Mouse (Mus musculus): ENCODE measurements around the gene Fdxacb1. TPM values are rescaled to one million over a fixed set of nuclear protein-coding genes. Genes with fewer than 3 reads are reported as not detected.

The Fdxacb1 gene
- 6.9 and 7.8 TPM in 2 replicates for total RNA-seq (2015)
- 6.0 and 7.0 TPM in 2 replicates for total RNA-seq (2017)

DNA sequence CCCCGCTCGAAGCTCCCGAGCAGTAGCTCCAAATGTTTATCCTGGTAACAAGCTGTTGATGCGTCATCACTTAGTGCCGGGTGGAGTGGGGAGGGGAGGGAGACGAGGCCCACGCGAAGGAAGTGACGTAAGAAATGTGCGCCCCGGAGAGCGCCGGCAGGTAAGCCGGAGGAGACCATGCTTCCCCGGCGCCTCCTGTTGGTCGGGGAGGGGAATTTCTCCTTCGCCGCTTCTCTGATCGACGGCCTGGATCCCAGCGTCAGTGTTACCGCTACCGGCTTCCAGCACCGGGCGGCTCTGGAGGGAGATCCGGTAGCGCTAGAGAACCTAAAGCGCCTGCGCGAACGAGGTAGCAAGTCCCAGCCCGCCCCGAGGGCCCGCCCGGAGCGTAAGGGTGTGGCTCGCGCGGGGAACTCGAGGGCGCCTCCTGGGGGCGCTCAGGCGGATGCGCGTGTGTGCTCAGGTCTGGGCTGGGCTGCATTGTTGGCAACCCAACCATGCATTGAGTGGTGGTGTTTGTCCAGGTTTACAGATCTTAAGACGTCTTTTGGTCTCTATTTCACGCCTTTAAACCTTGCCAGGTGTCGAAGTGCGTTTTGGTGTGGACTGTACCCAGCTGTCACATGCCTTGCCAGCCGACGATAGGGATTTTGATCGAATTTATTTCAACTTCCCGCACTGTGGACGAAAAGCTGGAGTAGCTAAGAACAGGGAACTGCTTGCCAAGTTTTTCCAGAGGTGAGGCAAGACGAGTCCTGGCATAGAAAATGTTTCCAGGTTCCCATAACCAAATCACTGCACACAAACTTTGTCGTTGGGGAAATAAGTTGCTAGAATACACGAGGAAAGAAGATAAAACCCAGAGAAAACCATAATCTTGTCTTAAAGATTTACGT, at the start of gene Fdxacb1:
Fdxacb1 (plus strand) TSS at position 130 of the 896 bp plus-strand sequence.
- ATAC-seq (replicated peaks; ENCODE audit: poor library complexity), result peak; percentile 96

DNA sequence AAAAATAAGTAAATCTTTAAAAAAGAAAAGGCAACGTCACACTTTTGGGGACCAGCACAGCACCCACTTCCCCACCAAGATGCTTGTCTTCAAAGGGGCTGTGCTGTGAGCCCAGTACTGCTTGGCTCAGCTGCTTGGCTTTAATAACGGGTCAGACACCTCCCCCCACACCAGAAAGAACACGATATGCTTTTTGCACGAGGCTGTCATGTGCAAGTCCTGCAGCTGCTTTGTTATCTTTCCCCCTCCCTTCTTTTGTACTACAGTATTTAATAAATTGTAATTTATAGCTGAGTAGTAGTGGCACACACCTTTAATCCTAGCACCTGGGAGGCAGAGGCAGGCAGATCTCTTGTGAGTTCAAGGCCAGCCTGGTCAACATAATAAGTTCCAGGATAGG, 49.2 kb upstream of the Fdxacb1 start:
- no peak for ATAC-seq (replicated peaks; ENCODE audit: poor library complexity)

DNA sequence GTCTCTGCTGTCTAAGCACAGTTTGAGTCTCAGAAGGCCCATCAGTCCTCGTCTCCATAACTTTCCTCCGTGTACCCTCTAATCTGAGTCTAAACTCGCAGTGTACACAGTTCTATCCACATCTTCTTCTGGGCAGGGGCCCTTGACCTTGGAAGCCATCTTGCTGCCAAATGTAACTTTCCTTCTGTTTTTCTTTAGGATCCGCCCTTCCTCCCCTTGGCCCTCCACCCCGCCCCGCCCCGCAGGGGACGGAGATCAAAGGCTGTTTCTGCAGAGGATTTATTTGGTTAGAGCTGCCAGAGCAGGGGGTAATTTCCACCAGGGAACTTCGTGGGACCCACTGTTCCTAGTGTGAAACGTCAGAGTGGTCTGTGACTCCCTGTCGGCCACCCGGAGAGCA, 47.0 kb upstream of the Fdxacb1 start:
- no peak for ATAC-seq (replicated peaks; ENCODE audit: poor library complexity)

- no peak; the same call in 1 of the 2 replicates for ATAC-seq (replicated peaks; ENCODE audit: poor library complexity)
These were observed 45.6 kb upstream of the Fdxacb1 start for GRCm38 (mm10) chr9:50722451-50722911.

GRCm38 (mm10) chr9:50723406-50723805, 44.6 kb upstream of the Fdxacb1 start:
- ATAC-seq (replicated peaks; ENCODE audit: poor library complexity), result 0 out of 2 replicates have a peak, but pooled peaks have one; percentile 14

DNA sequence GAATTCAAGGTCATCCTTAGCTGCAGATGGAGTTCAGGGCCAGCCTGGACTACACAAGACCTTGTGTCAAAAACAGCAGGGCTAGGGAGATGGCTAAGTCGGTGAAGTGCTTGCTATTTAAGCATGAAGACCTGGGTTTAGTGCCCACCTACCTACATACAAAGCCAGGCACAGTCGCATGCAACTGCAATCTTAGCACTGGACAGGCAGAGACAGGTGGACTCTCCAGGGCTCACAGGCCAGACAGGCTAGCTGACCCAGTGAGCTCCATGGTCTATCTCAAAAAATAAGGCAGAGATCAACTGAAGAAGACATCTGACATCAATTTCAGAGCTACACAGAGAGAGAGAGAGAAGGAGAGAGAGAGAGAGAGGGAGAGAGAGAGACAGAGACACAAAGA, 43.9 kb upstream of the Fdxacb1 start:
- ATAC-seq (replicated peaks; ENCODE audit: poor library complexity), result no peak

GRCm38 (mm10) chr9:50724661-50725330, 43.2 kb upstream of the Fdxacb1 start:
- no peak for ATAC-seq (replicated peaks; ENCODE audit: poor library complexity)

GRCm38 (mm10) chr9:50725921-50726590, 42.0 kb upstream of the Fdxacb1 start:
- ATAC-seq (replicated peaks; ENCODE audit: poor library complexity), result no peak

DNA sequence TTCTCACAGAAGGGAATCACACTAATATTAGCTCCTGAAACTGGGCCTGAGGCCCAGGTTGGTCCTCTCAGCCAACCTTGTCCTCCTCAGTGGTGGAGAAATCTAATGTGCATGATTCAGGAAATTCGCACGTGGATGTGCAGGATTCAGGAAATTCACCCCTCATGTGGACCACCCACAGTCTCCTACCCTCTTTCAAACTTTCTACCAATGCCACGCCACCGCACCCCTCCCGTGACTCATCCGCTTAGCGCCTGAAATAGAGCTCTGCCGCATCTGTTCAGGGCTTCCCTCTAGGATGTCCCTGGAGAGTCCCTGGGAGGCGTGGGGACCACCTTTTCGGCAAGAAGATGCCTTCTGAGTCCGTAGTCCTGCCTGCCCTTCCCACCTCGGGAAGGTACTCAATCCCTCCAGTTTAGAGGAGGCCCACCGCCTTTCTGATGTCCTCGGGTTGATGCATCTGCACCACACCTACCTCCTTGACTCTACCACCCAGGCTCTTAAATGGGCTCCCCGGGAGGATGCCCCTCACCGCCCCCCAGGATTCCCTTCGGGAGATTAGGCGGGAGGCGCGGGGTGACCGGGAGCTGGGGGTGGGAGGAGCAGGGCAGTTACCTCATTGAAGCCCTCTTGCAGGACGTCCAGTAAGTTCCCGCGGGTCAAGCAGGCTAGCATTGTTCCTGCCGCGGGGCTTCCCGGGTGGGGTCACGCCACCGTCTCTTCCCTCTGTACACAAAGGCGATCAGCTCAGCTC, 40.7 kb upstream of the Fdxacb1 start:
- no peak for ATAC-seq (replicated peaks; ENCODE audit: poor library complexity)

- peak; percentile 67 for ATAC-seq (replicated peaks; ENCODE audit: poor library complexity)
These were observed 39.9 kb upstream of the Fdxacb1 start for GRCm38 (mm10) chr9:50727925-50728651.

GRCm38 (mm10) chr9:50729600-50729999, 38.4 kb upstream of the Fdxacb1 start:
- ATAC-seq (replicated peaks; ENCODE audit: poor library complexity), result 0 out of 2 replicates have a peak, but pooled peaks have one; percentile 29

DNA sequence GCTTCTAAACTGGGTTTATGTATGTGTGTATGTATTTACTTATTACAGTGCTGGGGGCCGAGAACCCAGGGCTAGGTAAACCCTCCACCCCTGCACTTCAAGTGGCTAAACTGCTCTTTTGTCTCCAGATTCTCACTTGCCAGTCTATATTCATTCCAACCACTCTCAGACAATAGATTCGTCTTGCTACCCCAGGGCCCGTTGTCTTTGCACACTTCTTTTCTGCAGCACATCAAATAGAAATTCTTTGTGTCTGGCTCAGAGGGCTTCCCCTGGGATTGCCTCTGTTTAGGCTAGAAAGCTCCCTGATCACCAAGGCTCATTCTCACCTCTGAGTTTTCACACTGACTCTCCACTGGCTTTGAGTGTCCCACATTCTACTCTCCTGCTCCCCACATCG, 35.5 kb upstream of the Fdxacb1 start:
- no peak for ATAC-seq (replicated peaks; ENCODE audit: poor library complexity)

DNA sequence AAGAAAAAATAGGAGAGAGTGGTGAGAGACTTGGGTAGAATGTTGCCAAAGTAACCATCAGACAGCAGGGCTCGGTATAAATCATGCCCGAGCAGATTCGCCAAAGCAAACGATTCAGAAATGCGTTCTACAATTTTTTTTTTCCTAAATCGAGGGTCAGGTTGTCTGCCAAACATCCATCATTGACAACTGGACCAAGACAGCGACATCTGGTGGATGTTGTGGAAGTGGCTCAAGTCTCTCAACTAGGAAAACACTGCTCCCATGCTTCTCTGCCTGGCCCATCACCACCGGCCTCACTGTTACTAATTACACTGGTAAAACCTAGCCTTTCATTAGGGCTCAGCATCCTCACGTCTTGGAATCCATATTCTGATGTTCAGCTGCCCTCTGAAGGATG, 33.0 kb upstream of the Fdxacb1 start:
- peak; percentile 46; the same call in 1 of the 2 replicates for ATAC-seq (replicated peaks; ENCODE audit: poor library complexity)

- peak; percentile 99 for ATAC-seq (replicated peaks; ENCODE audit: poor library complexity)
These were observed 28.8 kb upstream of the Fdxacb1 start, which contains the start of gene Dixdc1 for GRCm38 (mm10) chr9:50738914-50739870. Dixdc1 (minus strand) TSS chr9:50739517.

- ATAC-seq (replicated peaks; ENCODE audit: poor library complexity), result no peak
These were observed 26.9 kb upstream of the Fdxacb1 start for GRCm38 (mm10) chr9:50740867-50741784.

- no peak for ATAC-seq (replicated peaks; ENCODE audit: poor library complexity)
These were observed 25.8 kb upstream of the Fdxacb1 start for GRCm38 (mm10) chr9:50742261-50742660.

DNA sequence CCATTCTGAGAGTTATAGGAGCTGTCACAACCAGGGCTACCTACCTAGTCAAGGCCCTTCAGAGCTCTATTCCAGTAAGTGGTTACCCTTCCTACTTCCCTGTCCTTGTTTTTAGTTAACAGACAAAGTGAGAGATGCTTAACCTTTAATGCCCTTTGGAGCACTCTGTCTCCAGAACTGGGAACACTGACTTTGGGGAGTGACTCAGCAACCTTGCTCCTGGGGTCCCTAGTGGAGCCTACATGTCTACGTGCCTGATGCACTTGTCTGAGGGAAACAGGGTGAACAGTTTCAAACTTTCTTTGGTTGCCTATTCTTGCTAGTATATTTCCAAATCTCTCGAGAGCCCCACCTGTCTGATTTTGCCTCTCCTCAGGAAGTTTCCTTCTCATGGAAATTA, 25.3 kb upstream of the Fdxacb1 start:
- ATAC-seq (replicated peaks; ENCODE audit: poor library complexity), result no peak

GRCm38 (mm10) chr9:50745806-50746205, 22.2 kb upstream of the Fdxacb1 start:
- no peak for ATAC-seq (replicated peaks; ENCODE audit: poor library complexity)
